Mouse (Mus musculus) embryonic fibroblast, embryonic 13.5 days (primary cell): ENCODE data around the gene Cfap299.

Experiments used
- CTCF ChIP-seq: IDR thresholded peaks from 2 replicates; pipeline ENCODE4 v1.5.1; 2011; ENCODE audit warnings: mild to moderate bottlenecking, control low read depth, low read length, moderate library complexity, borderline replicate concordance; ENCODE audit not compliant: insufficient read depth
- POLR2A ChIP-seq: IDR thresholded peaks from 2 replicates; pipeline ENCODE4 v1.6.1; 2011; ENCODE audit warnings: low read depth, mild to moderate bottlenecking, control low read depth, low read length, moderate library complexity

GRCm38 (mm10) chr5:98787735-98788134, 458.6 kb downstream of the Cfap299 start:
- TF ChIP-seq CTCF: no peak
- no peak for TF ChIP-seq POLR2A
